Mouse (Mus musculus): ENCODE measurements around the gene Grid2. TPM values are rescaled to one million over a fixed set of nuclear protein-coding genes. Genes with fewer than 3 reads are reported as not detected.

The Grid2 gene
- total and polyA plus RNA-seq, 3 experiments = not detected

GRCm38 (mm10) chr6:64046084-64046483 lies 790.4 kb downstream of the Grid2 start:
- Histone ChIP-seq H3K27ac (ENCODE audit: control insufficient read depth, low read depth, low read length) (no peak overlapping the region), H3K4me1 (ENCODE audit: control insufficient read depth in 1 of 2, insufficient read depth in 2 of 2, low read length in 2 of 2) (no peaks in the 10 kb centered on the region), H3K27me3 (ENCODE audit: control insufficient read depth in 1 of 2, insufficient read depth in 2 of 2, low read length in 2 of 2) (no peaks in the 10 kb centered on the region), H3K4me3 (ENCODE audit: control insufficient read depth in 1 of 2, insufficient read depth in 1 of 2, low read depth in 2 of 2, low read length in 2 of 2) (no peak overlapping the region), H3K9ac (ENCODE audit: control insufficient read depth, low read depth, low read length, poor library complexity, severe bottlenecking) (no peak overlapping the region), H3K9me3 (replicated peaks; ENCODE audit: insufficient read depth, low read length) (no peaks in the 10 kb centered on the region), H3K79me2 (ENCODE audit: control insufficient read depth, insufficient read depth, low read length, poor library complexity) (no peaks in the 10 kb centered on the region), H3K36me3 (ENCODE audit: control insufficient read depth in 1 of 2, insufficient read depth in 2 of 2, low read length in 2 of 2) (no peaks in the 10 kb centered on the region)
- no peak for DNase-seq (ENCODE audit: low read depth, low spot score)
- TF ChIP-seq MXI1 (IDR thresholded peaks at IDR 0.05; ENCODE audit: low read depth, low read length) (no peak), UBTF (IDR thresholded peaks at IDR 0.05; ENCODE audit: borderline replicate concordance, insufficient read depth, low read depth, low read length) (no peak), RAD21 (IDR thresholded peaks at IDR 0.05; ENCODE audit: low read depth, low read length) (no peak), ETS1 (IDR thresholded peaks at IDR 0.05; ENCODE audit: low read depth, low read length) (no peak), CHD2 (IDR thresholded peaks at IDR 0.05; ENCODE audit: low read length) (no peak), ELF1 (IDR thresholded peaks at IDR 0.05; ENCODE audit: low read depth, low read length) (no peak), EP300 (IDR thresholded peaks at IDR 0.05; ENCODE audit: low read depth in 1 of 2, low read length in 2 of 2) (no peak), SIN3A (IDR thresholded peaks at IDR 0.05; ENCODE audit: low read length) (no peak), ZNF384 (IDR thresholded peaks at IDR 0.05; ENCODE audit: low read depth, low read length) (no peak), HCFC1 (IDR thresholded peaks at IDR 0.05; ENCODE audit: low read depth, low read length) (no peak), MAX (IDR thresholded peaks at IDR 0.05; ENCODE audit: low read length) (no peak), MYB (IDR thresholded peaks at IDR 0.05; ENCODE audit: low read depth, low read length) (no peak), ZC3H11A (IDR thresholded peaks at IDR 0.05; ENCODE audit: low read depth, low read length) (no peak), NRF1 (IDR thresholded peaks at IDR 0.05; ENCODE audit: insufficient read depth, low read depth, low read length, poor library complexity, severe bottlenecking) (no peak), POLR2AphosphoS2 (IDR thresholded peaks at IDR 0.05; ENCODE audit: low read length) (no peak), USF1 (IDR thresholded peaks at IDR 0.05; ENCODE audit: low read depth, low read length) (no peak), MEF2A (IDR thresholded peaks at IDR 0.05; ENCODE audit: extremely low read depth, insufficient replicate concordance, low read depth, low read length, poor library complexity, severe bottlenecking) (no peak), BHLHE40 (IDR thresholded peaks at IDR 0.05; ENCODE audit: borderline replicate concordance, low read depth, low read length) (no peak), TBP (IDR thresholded peaks at IDR 0.05; ENCODE audit: low read depth, low read length) (no peak), POLR2AphosphoS5 (IDR thresholded peaks at IDR 0.05; ENCODE audit: borderline replicate concordance, low read depth, low read length) (no peak)

DNA sequence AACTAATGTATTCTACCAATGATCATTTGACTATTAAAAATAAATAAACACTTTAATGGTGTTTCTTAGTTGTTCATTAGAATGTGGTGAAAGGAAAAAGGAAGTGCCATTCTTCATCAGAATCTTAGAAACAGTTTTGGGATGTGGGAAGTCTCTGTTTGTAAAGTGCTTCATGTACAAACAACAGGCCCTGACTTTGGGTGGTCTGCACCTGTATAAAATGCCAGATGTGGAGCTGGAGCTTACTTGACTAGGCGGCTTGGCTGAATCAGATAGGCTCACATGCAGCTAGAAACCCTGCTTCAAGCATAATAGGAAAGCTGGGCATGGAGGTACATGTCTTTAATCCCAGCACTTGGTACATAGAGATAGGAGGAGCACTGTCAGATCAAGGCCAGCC lies 791.1 kb downstream of the Grid2 start:
- DNase-seq (ENCODE audit: low read depth, low spot score) = no peak
- Histone ChIP-seq H3K9ac (ENCODE audit: control insufficient read depth, low read depth, low read length, poor library complexity, severe bottlenecking) (no peak overlapping the region), H3K79me2 (ENCODE audit: control insufficient read depth, insufficient read depth, low read length, poor library complexity) (no peaks in the 10 kb centered on the region), H3K27ac (ENCODE audit: control insufficient read depth, low read depth, low read length) (no peak overlapping the region), H3K27me3 (ENCODE audit: control insufficient read depth in 1 of 2, insufficient read depth in 2 of 2, low read length in 2 of 2) (no peaks in the 10 kb centered on the region), H3K4me3 (ENCODE audit: control insufficient read depth in 1 of 2, insufficient read depth in 1 of 2, low read depth in 2 of 2, low read length in 2 of 2) (no peak overlapping the region), H3K36me3 (ENCODE audit: control insufficient read depth in 1 of 2, insufficient read depth in 2 of 2, low read length in 2 of 2) (no peaks in the 10 kb centered on the region), H3K4me1 (ENCODE audit: control insufficient read depth in 1 of 2, insufficient read depth in 2 of 2, low read length in 2 of 2) (no peaks in the 10 kb centered on the region), H3K9me3 (replicated peaks; ENCODE audit: insufficient read depth, low read length) (no peaks in the 10 kb centered on the region)
- TF ChIP-seq GABPA (IDR thresholded peaks at IDR 0.05; ENCODE audit: low read depth, low read length) = no peak
- TF ChIP-seq CHD1 (IDR thresholded peaks at IDR 0.05; ENCODE audit: low read depth, low read length) = no peak
- no peak for TF ChIP-seq BHLHE40 (IDR thresholded peaks at IDR 0.05; ENCODE audit: borderline replicate concordance, low read depth, low read length)
- no peak for TF ChIP-seq GATA1 (IDR thresholded peaks at IDR 0.05; ENCODE audit: low read depth, low read length)
- TF ChIP-seq ELF1 (IDR thresholded peaks at IDR 0.05; ENCODE audit: low read depth, low read length) = no peak
- TF ChIP-seq ZC3H11A (IDR thresholded peaks at IDR 0.05; ENCODE audit: low read depth, low read length) = no peak
- TF ChIP-seq RAD21 (IDR thresholded peaks at IDR 0.05; ENCODE audit: low read depth, low read length) = no peak
- no peak for TF ChIP-seq JUND (IDR thresholded peaks at IDR 0.05; ENCODE audit: low read depth, low read length)
- TF ChIP-seq EP300 (IDR thresholded peaks at IDR 0.05; ENCODE audit: low read depth in 1 of 2, low read length in 2 of 2) = no peak
- TF ChIP-seq MXI1 (IDR thresholded peaks at IDR 0.05; ENCODE audit: low read depth, low read length) = no peak
- no peak for TF ChIP-seq MYB (IDR thresholded peaks at IDR 0.05; ENCODE audit: low read depth, low read length)
- no peak for TF ChIP-seq MAZ (IDR thresholded peaks at IDR 0.05; ENCODE audit: low read depth, low read length)

All from MEL (cell line).